Mouse (Mus musculus) cortical plate, adult 2 months (tissue): Measurements from ENCODE around the gene Skiv2l.

Experiments used
- CTCF ChIP-seq: fragments of 200-500 bp; IDR thresholded peaks from 2 replicates; pipeline ENCODE4 v1.5.1; 2011; ENCODE audit warnings: mild to moderate bottlenecking, control low read depth, low read length; ENCODE audit not compliant: insufficient read depth; ENCODE audit errors: extremely low read depth
- POLR2A ChIP-seq: fragments of 200-500 bp; IDR thresholded peaks from 2 replicates; pipeline ENCODE4 v1.6.1; 2011; ENCODE audit warnings: mild to moderate bottlenecking, low read length, control low read depth; ENCODE audit not compliant: insufficient read depth; ENCODE audit errors: extremely low read depth

- TF ChIP-seq CTCF (no peak), POLR2A (no peak)
Measured at GRCm38 (mm10) chr17:34862416-34863081, 12.5 kb upstream of the Skiv2l start, which contains the start of gene Cfb.
